Mouse (Mus musculus) C2C12 (cell line): ENCODE results near the gene Serpinf2. TPM values are rescaled to one million over a fixed set of nuclear protein-coding genes. Genes with fewer than 3 reads are reported as not detected.

Source experiments
- H3K27me3 ChIP-seq: one replicate; pipeline ENCODE4 v1.6.1; 2011; ENCODE audit not compliant: control insufficient read depth, insufficient read depth, insufficient read length
- H3K36me3 ChIP-seq: one replicate; pipeline ENCODE4 v1.6.1; 2011; ENCODE audit not compliant: control insufficient read depth, insufficient read depth
- H3K4me3 ChIP-seq: one replicate; pipeline ENCODE4 v1.5.1; 2011; ENCODE audit warnings: mild to moderate bottlenecking, control low read depth; ENCODE audit not compliant: poor library complexity, insufficient read depth, severe bottlenecking
- H3K79me2 ChIP-seq: one replicate; pipeline ENCODE4 v1.6.1; 2011; ENCODE audit not compliant: control insufficient read depth, insufficient read depth
- H3K79me3 ChIP-seq: one replicate; pipeline ENCODE4 v1.6.1; 2011; ENCODE audit warnings: low read depth, control low read depth
- H3ac ChIP-seq: one replicate; pipeline ENCODE3; 2011; ENCODE audit warnings: low read depth; ENCODE audit not compliant: control insufficient read depth, insufficient read length
- CEBPB ChIP-seq: IDR thresholded peaks from one replicate; pipeline ENCODE4 v1.6.1; 2011; ENCODE audit warnings: low read depth, mild to moderate bottlenecking, control low read depth, moderate library complexity
- CTCF ChIP-seq: IDR thresholded peaks from one replicate; pipeline ENCODE4 v1.5.1; 2011; ENCODE audit not compliant: control insufficient read depth, insufficient read depth, insufficient read length
- FOSL1 ChIP-seq: IDR thresholded peaks from one replicate; pipeline ENCODE4 v1.8.0; 2011; ENCODE audit warnings: mild to moderate bottlenecking, low read length; ENCODE audit not compliant: poor library complexity, insufficient read depth, severe bottlenecking
- MAX ChIP-seq: IDR thresholded peaks from one replicate; pipeline ENCODE4 v1.6.1; 2011; ENCODE audit warnings: mild to moderate bottlenecking, control low read depth
- MYOD1 ChIP-seq: IDR thresholded peaks from one replicate; pipeline ENCODE4 v1.6.1; 2011; ENCODE audit warnings: low read depth; ENCODE audit not compliant: control insufficient read depth, insufficient read length
- MYOG ChIP-seq: IDR thresholded peaks from one replicate; pipeline ENCODE4 v1.6.1; 2011; ENCODE audit not compliant: control insufficient read depth, insufficient read length; ENCODE audit errors: extremely low read depth
- USF1 ChIP-seq: IDR thresholded peaks from one replicate; pipeline ENCODE4 v1.6.1; 2011; ENCODE audit warnings: low read depth, mild to moderate bottlenecking, control low read depth, moderate library complexity
- polyA plus RNA-seq: library from polyadenylated mRNA; unstranded; fragments of >200 nt; fragmentation: generic; extraction: Trizol; gene quantifications from one replicate; pipeline ENCODE4 v1.2.1, GENCODE M21; 2012; ENCODE audit warnings: missing spikeins

The Serpinf2 gene
- polyA plus RNA-seq, 1 experiment: 0.07 TPM

DNA sequence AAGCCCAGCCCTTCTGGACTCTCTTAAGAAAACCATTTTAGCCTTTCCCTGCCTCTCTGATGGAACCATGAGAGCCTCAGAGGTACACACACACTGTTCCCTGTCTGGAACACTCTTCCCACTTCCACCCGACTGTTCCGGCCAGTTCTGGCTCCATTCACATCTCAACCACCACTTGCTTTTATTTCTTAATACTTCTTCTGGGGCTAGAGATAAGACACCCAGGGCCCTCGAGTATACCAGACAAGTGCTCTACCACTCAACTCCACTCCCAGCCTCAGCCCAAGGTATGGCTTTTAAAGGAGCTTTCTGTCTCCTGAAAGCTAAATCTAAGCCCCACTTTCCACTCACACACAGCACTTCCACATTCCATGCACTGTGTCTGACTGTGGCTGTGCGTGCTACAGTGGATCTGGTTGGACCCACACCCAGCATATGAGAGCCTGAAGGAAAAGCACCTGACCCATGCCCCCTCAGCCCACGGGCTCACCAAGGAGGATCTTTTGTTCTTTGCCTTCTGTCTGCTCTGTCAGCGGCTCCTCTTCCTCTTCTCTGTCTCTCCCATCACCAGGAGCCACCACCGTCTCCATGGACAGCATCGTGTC, 11.0 kb upstream of the Serpinf2 start:
- H3K79me2 ChIP-seq: peaks cover 43% of the 10 kb centered on the region
- H3K36me3 ChIP-seq: peaks cover 35% of the 10 kb centered on the region
- H3K4me3 ChIP-seq: no peak overlapping the region
- no peak for TF ChIP-seq MYOD1
- TF ChIP-seq USF1: no peak
- no peak for TF ChIP-seq MAX
- no peak for TF ChIP-seq FOSL1
- no peak for TF ChIP-seq CEBPB
- no peak for TF ChIP-seq CTCF
- no peak for TF ChIP-seq MYOG
- no peak overlapping the region for H3ac ChIP-seq
- H3K79me3 ChIP-seq: peaks cover 14% of the 10 kb centered on the region
- no peaks in the 10 kb centered on the region for H3K27me3 ChIP-seq

DNA sequence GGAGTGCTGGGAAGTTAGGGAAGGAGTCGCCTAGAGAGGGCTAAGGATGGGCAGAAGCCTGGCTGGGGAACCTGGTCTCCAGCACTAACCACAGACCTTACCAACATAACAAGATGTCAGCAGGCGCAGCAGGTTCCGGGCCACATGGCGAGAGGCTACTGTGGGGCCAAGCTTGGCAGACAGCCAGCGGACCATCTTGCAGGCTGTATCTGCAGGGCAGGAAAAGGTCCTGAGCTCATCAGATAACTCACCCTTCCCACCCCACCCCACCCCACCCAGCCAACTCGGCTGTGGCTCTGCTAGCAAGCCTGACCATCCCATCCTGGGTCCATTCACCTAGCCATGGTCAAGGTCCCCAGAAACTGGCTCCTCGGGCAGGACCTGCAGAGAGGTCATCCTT, 10.3 kb upstream of the Serpinf2 start:
- peaks cover 43% of the 10 kb centered on the region for H3K79me2 ChIP-seq

DNA sequence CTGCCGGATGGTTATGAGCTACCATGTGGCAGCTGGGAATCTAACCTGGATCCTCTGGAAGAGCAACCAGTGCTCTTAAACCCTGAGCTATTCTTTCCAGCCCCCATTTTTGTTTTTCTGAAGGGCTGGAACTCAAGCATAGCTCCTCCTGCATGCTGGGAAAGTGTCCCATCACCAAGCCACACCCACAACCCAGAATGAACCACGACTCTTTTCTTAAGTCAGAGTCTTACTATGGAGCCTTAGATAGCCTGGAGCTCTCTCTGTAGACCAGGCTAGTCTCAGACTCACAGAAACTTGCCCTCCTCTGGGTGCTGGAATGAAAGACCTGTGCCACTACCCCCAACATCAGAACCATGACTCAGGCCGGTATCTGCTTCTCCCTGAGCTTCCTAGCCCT, 9.2 kb upstream of the Serpinf2 start:
- Histone ChIP-seq H3K79me2 (peaks cover 36% of the 10 kb centered on the region), H3K36me3 (peaks cover 48% of the 10 kb centered on the region), H3ac (no peak overlapping the region), H3K79me3 (peaks cover 8% of the 10 kb centered on the region), H3K4me3 (no peak overlapping the region), H3K27me3 (no peaks in the 10 kb centered on the region)
- TF ChIP-seq CEBPB (no peak), CTCF (no peak), MAX (no peak), USF1 (no peak), MYOG (no peak), MYOD1 (no peak), FOSL1 (no peak)

More for the DNA sequence above, 10.3 kb upstream of the Serpinf2 start:
- TF ChIP-seq USF1: no peak
- H3K79me3 ChIP-seq: peaks cover 14% of the 10 kb centered on the region
- H3K36me3 ChIP-seq: peaks cover 40% of the 10 kb centered on the region
- H3K27me3 ChIP-seq: no peaks in the 10 kb centered on the region
- H3ac ChIP-seq: no peak overlapping the region
- H3K4me3 ChIP-seq: no peak overlapping the region

DNA sequence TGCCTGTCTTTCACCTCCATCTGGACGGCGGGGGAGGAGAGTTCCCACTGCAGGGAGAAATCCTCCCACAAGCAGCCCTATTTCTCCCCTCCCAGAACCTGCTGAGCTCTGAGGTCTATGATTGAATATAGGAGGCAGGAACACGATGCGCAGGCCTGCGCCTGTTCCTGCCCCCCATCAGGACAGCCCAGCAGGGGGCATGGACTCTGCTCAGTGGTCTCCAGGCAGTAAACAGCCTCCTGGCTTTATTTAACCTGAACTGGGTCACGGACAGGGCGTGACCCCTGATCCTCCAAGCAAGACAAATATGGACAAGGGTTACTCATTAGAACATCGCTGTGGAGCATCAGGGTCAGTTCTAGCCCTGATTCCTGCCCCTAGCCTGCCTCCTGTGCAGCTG, 4.3 kb upstream of the Serpinf2 start:
- Histone ChIP-seq H3K79me2 (no peaks in the 10 kb centered on the region), H3ac (no peak overlapping the region), H3K36me3 (peaks cover 67% of the 10 kb centered on the region), H3K27me3 (no peaks in the 10 kb centered on the region), H3K79me3 (no peaks in the 10 kb centered on the region), H3K4me3 (no peak overlapping the region)
- no peak for TF ChIP-seq FOSL1
- TF ChIP-seq USF1: no peak
- TF ChIP-seq CEBPB: no peak
- no peak for TF ChIP-seq CTCF
- no peak for TF ChIP-seq MAX
- TF ChIP-seq MYOD1: no peak
- TF ChIP-seq MYOG: no peak

DNA sequence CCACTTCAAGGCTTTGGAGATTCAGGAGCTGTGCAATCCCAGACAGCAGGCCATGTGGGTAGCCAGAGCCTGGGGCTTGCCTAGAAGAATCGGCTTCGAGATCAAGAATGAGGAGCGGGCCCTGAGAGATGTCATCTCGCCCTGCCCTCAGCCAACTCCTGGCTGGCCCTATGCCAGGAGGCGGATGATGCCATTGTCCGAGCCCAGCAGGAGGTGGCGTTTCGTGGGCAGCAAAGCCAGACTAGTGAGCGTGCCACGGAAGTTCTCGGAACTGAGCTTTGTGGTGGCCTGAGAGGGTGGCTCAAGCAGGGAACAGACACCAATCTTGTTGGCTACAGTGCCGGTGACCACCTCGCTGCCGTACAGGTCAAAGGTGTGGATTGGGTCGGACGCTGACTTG, 2.2 kb upstream of the Serpinf2 start:
- no peaks in the 10 kb centered on the region for H3K27me3 ChIP-seq
- H3K36me3 ChIP-seq: peaks cover 46% of the 10 kb centered on the region
- no peaks in the 10 kb centered on the region for H3K79me3 ChIP-seq
- no peak overlapping the region for H3ac ChIP-seq
- TF ChIP-seq MYOG (no peak), USF1 (no peak), FOSL1 (no peak), CTCF (no peak), CEBPB (no peak), MYOD1 (no peak), MAX (no peak)
- no peaks in the 10 kb centered on the region for H3K79me2 ChIP-seq
- no peak overlapping the region for H3K4me3 ChIP-seq

GRCm38 (mm10) chr11:75441034-75441433, 1.6 kb upstream of the Serpinf2 start:
- Histone ChIP-seq H3K79me2 (no peaks in the 10 kb centered on the region), H3K36me3 (peaks cover 42% of the 10 kb centered on the region), H3K79me3 (no peaks in the 10 kb centered on the region), H3K4me3 (no peak overlapping the region), H3ac (no peak overlapping the region), H3K27me3 (no peaks in the 10 kb centered on the region)
- no peak for TF ChIP-seq CEBPB
- no peak for TF ChIP-seq MAX
- TF ChIP-seq MYOG: no peak
- TF ChIP-seq USF1: no peak
- TF ChIP-seq FOSL1: no peak
- no peak for TF ChIP-seq MYOD1
- TF ChIP-seq CTCF: no peak
